Mouse (Mus musculus) stomach, postnatal 0 days (tissue): ENCODE results near the gene Tepsin.

Experiments
- CTCF ChIP-seq: IDR thresholded peaks from 2 replicates; pipeline ENCODE4 v1.5.1; 2016; ENCODE audit warnings: antibody characterized with exemption, low read depth, mild to moderate bottlenecking, moderate library complexity
- EP300 ChIP-seq: optimal IDR thresholded peaks from 2 replicates; pipeline ENCODE3; 2016; ENCODE audit warnings: antibody characterized with exemption

DNA sequence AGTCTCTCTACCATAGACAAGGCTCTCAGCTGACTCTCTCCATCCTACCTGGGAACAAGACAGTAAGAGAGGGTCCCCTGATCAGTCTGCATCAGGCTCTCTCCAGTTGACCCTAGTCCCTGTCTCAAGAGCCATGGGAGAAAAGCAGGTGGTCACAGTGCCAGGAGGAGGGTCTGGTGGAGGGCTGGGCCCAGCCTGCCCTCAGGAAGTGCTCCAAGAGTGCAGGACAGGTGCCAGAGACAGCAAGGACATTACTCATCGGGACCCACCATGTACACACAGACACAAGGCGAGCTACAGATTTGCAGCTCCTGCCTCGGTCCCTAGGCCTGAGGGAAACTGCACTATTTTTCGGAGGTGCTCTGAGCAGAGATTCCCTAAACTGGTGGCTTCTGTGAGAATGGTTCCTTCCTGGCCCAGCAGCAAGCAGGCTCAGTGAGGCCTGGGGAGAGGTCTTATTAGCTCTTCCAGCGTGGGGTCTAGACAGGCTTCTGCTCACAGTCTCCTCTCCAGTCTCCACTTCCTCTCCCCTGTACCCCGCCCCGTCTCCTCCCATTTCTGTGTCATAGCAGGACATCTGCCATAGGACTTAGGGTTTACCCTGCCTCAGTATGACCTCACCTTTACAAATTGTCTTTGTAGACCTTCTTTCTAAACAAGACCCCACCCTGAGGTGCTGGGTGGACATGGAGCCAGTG lies 56.2 kb downstream of the Tepsin start:
- TF ChIP-seq CTCF, result no peak
- TF ChIP-seq EP300, result no peak
